Mouse (Mus musculus): ENCODE measurements around the gene Metrn. TPM values are rescaled to one million over a fixed set of nuclear protein-coding genes. Genes with fewer than 3 reads are reported as not detected.

Gene Metrn
- polyA plus RNA-seq (2012; rRNA removed) = 22.2 and 31.4 TPM in 2 replicates

- no peak for DNase-seq (ENCODE audit: low read depth)
Observed at GRCm38 (mm10) chr17:25796951-25797369, at the start of gene Metrn. Gene Metrn, minus strand, starts transcription at chr17:25797136.

DNA sequence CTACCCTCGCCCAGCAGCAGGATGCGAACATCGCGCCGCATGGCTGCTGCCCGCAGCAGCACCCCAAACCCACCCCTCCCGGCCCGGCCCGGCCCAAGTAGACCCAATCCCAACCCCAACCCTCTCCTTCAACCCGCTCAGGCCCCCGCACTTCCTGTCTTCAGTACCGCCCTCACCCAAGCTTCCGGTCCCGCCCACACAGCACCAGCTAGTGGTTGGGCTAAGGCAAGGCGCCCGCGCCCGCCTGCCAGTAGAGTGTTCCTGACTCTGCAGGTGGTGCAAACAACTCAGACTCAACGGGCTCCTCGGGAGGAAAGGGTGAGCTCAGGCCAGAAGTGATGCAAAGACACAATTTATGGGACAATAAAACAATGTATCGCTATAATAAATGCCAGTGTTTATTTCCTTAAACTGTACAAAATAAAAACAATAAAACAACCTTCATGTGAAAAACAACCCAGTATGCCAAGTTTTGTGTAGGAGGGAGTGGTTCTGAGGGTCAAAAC is 47.5 kb upstream of the Metrn start, which contains the start of gene Rhot2:
TSS of gene Rhot2 (minus strand) at position 456 of the 506 bp plus-strand sequence.
- no peak for DNase-seq (ENCODE audit: low read depth)

- no peak for DNase-seq (ENCODE audit: low read depth)
Observed at GRCm38 (mm10) chr17:25843636-25844395, 46.9 kb upstream of the Metrn start.

DNA sequence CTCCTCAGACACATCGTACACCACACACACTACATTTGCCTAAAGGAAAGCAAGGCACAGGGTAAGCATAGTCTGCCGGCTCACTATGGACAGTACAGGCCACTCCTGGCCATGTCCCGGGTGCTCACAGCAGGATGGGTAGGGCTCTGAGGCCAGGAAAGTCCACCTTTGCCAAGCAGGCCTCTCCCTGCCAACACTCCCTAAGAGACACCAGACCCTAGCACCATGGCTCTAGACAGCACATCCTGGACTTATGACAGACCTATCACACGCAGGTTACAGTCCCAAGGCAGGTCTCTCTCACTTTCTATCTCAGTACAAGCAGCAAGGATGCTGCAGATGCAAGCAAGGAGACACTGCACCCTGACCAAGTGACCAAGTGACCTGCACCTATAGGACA is 46.2 kb upstream of the Metrn start:
- DNase-seq (ENCODE audit: low read depth) = no peak

DNA sequence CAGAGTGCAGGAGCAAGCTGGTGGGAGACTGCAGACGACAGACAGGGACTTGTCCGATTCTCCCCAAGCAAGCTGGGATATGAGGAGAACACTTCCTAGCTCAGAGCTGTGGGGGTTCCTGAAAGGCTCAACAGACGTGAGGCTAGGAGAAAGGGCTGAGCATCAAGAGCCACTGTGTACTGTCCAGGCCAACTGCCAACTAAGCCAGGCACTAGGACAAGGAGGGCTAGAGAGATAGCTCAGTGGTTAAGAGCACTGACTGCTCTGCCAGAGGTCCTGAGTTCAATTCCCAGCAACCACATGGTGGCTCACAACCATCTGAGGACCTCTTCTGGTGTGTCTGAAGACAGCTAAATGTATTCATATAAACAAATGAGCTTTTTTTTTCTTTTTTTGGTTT is 45.6 kb upstream of the Metrn start:
- no peak for DNase-seq (ENCODE audit: low read depth)

- no peak for DNase-seq (ENCODE audit: low read depth)
Observed at GRCm38 (mm10) chr17:25841117-25841880, 44.4 kb upstream of the Metrn start, which contains the start of gene Gm20683. Gene Gm20683, minus strand, starts transcription at chr17:25841763.

DNA sequence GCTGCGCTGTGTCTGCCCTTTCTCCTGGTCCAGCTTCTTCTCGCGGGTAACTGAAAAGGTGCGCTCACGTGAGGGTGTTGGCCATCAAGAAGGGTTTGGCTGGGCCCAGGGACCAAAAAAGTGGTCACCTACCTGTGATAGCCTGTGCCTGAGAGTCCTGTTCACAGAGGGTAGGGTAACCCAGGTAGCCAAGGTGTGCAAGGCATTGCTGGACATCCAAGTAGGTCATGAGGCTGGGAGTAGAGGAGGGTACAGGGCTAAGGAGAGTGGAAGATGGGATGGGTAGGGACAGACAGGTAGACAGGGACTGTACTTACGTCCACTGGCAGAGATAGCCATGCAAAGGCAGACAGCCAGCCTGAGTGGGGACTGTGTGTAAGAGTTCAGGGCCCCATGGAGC is 43.6 kb upstream of the Metrn start:
- no peak for DNase-seq (ENCODE audit: low read depth)

DNA sequence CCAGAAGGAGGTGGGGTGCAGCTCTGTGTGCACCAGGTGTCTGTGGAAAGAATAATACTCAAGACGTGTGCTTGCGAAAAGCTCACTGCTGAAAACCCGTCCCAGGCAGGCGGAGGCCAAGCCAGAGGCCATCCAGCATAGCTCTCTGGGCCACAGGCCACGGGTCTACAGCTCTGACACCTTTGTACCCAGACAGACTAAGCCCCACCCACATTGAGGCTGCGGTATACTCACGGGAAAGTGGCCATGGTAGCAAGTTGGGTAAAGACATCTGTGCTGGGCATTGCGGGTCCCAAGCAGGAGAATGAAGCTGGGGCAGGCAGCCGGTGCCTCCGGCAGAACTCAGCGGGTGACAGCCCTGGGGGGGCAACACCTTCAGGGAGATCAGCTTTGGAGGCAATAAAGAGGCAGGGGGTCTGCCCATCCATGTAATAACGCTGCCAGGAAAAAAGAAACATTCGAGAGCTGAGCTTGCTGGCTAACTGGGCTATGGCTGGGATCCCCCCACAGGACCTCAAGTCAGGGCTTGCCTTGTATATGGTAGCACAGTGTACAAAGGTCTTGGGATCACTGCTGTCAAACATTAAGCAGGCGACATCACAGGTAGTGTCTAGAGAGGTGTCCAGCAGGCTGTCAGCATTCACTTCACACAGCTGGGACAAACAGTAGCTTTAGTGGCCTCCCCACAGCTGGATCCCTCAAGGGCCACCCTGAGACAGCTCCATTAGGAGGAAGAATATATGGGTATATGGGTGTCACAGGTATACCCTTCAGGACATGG is 42.7 kb upstream of the Metrn start:
- DNase-seq (ENCODE audit: low read depth) = no peak

DNA sequence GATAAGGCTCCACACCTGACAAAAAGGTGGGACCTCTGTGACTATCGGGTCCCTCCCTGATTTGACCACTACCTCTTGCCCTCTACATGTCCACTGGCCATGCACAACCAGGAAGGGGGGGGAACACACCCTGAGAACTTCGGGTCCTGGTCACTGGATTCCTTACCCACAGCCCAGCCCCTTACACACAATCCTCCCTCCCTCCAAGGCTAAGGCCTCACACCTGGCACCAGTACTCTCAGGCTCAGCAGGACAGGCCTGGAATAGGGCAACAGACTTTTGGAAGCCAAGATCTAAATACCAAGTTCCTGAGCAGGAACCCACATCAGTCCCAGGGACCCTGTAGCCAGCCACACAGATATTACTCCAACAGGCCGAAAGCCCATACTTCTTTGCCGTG is 42.0 kb upstream of the Metrn start:
- DNase-seq (ENCODE audit: low read depth) = no peak

DNA sequence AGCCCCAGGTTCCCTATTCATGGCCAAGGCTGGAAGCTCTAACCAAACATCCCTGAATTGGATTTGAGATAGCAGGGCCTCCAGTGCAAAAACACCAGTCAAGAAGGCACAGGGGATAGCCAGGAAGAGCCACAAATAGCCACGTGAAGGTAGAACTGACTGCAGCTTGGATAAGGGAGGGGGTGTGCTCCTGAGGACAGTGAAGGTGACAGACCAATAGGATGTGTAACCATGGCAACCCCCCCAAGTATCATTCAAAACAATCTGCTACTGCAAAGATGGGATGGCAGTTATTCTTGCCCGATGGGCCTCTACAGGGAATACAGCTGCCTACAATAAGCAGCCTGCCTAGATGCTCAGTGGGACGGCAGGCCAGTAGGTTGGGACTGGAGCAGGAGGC is 40.6 kb upstream of the Metrn start:
- no peak for DNase-seq (ENCODE audit: low read depth)

- DNase-seq (ENCODE audit: low read depth) = no peak
Observed at GRCm38 (mm10) chr17:25837076-25837410, 40.1 kb upstream of the Metrn start, which contains the start of gene Rhbdl1. Gene Rhbdl1, minus strand, starts transcription at chr17:25837295.

- no peak for DNase-seq (ENCODE audit: low read depth)
Observed at GRCm38 (mm10) chr17:25836397-25837075, 39.6 kb upstream of the Metrn start.

GRCm38 (mm10) chr17:25835816-25836215 is 38.9 kb upstream of the Metrn start:
- no peak for DNase-seq (ENCODE audit: low read depth)

DNA sequence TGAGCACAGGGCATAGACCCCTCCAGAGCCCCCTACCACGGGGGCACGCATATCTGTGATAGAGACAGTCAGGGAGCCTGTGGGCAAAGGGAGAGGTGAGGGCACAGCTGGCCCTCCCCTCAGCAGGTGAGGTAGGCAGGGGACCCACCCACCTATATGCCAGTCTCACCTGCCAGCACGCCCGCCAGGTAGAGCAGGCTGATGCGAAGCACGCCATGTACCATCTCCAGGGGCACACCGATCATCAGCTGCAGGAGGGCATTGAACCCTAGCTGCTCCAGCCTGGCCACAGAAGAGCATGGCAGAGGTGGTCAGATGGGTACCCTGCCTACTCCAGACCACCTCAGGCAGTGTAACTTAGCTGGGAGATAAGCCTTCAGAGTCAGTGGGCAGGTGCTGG is 38.4 kb upstream of the Metrn start:
- DNase-seq (ENCODE audit: low read depth) = no peak

- DNase-seq (ENCODE audit: low read depth) = no peak
Observed at GRCm38 (mm10) chr17:25834595-25835222, 37.8 kb upstream of the Metrn start.

DNA sequence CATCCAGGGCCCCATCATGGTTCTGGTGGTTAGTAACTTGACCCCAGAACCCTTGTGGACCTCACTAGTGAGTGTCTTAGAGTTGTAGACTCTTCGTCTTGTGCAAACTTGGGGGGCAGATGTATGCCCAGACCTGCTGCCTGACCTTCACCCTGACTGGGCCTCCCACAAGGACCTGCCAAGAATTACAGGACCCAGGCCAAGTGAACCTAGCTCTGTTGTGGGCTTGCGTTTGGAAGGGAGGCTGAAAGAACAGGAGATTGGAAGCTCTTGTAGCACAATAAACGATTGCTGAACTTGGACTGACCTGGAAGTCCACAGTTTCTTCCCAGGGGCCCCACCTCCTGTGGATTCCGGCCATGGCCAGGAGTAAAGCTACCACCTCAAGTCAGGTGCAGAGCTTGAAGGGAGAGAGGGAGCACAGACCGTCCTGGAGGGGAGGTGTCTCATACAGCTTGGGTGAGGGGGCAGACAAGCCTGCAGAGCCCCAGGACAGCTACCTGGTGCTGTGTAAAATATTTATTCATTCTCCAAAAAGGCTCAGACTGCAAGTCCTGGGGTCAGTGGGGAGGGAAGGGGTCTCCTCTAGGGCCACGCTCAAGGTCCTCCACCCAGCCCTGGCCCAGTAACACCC is 37.1 kb upstream of the Metrn start:
- no peak for DNase-seq (ENCODE audit: low read depth)

DNA sequence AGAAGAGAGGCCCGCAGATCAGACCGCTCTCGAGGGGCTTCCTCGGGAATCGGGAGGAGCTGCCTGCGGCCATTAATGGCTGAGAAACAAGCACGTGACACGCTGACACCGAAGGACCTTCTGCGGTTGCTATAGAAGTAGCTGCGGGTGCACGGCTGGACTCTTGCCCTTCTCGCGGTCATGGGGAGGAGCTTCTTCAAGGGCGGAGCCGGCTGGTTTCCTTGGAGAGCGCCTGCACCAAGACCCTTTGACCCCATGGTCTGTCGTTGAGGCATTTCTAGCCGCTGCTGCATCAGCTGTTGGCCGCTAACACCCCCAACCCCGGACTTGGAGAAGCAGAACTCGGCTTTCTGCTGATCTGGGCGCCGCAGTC is 36.3 kb upstream of the Metrn start, which contains the start of gene Stub1:
TSS of gene Stub1 (minus strand) at position 114 of the 373 bp plus-strand sequence.
- DNase-seq (ENCODE audit: low read depth) = no peak

GRCm38 (mm10) chr17:25832436-25833290 is 35.7 kb upstream of the Metrn start:
- DNase-seq (ENCODE audit: low read depth) = no peak
